8 mouse cellular contexts compared by ENCODE assay signal in the genomic region with DNA sequence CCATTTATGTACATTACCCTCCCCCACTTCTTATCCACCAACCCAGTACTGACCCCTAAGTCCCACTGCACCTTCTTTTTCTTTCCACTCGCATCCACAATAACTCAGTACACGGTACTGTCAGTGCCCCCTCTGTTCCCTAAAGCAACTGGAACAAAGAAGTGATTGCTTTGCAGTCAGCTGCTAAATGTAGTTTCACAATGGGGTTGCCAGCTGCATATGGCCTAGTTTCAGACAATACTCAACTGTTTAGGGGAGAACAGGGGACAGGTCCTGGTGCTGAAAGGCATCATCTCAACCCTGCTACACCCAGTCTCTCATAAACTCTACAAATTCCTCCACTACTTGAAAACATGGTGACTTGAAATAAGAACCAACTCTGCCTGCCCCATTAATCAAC. TPM values are rescaled to one million over a fixed set of nuclear protein-coding genes. Genes with fewer than 3 reads are reported as not detected.
"Had no signal": no experiment of that assay in that cellular context is flagged by ENCODE, and none has a peak within 500 bp of the region (broad histone marks: within the 10 kb centered on the region; RNA-seq: fewer than 3 reads in every experiment).

No protein-coding gene starts in this region.

- DNase-seq: kidney, adult 18-20 months; kidney, postnatal 14 days; left cerebral cortex, postnatal 4 days; lung, adult 2 months; lung, postnatal 36 days; midbrain, embryonic 14.5 days; thymus, postnatal 4 days had no signal

RNA-seq across cellular contexts. Expression of a gene that starts 11.4 kb away (rescaled TPM):
- total RNA-seq: megakaryocyte progenitor cell, adult 5-6 weeks had no signal
